Mouse (Mus musculus) heart, postnatal 0 days (tissue): Measurements from ENCODE around the gene 2310034C09Rik.

ENCODE experiments used
- CTCF ChIP-seq: IDR thresholded peaks from 2 replicates; pipeline ENCODE4 v1.5.1; 2016; ENCODE audit warnings: antibody characterized with exemption, control low read depth, low read depth
- EP300 ChIP-seq: IDR thresholded peaks from 2 replicates; pipeline ENCODE4 v1.6.1; 2016; ENCODE audit warnings: antibody characterized with exemption, low read depth

DNA sequence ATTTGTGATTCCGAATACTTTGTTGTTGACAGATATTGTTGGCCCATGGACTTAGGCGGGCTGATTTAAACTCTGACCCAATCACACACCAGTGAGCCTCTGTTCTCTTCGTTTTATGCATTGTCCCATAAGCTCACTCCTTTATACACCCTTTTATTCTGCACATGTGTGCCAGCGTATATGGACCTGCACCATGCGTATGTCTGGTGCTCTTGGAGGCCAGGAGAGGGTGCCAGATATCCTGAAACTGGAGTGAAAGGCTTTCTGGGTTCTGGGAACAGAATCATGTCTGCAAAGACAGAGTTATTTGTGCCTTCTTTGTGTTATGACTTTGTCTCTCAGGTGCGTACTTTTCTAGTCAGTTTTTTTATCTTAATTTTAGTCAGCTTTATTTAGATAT lies 47.4 kb upstream of the 2310034C09Rik start:
- TF ChIP-seq CTCF (peak; percentile 18), EP300 (no peak)
